Mouse (Mus musculus) CH12.LX (cell line): ENCODE data around the gene Cept1. TPM values are rescaled to one million over a fixed set of nuclear protein-coding genes. Genes with fewer than 3 reads are reported as not detected.

Experiments used
- DNase-seq: peaks from one replicate; pipeline ENCODE4 v3.0.0-alpha.2; 2013; ENCODE audit errors: extremely low read depth
- H3K27ac ChIP-seq: 2 replicates; pipeline ENCODE4 v1.5.1; 2012; ENCODE audit warnings: low read depth, mild to moderate bottlenecking, control low read depth, moderate library complexity; ENCODE audit not compliant: insufficient read depth
- H3K27me3 ChIP-seq: replicated peaks from 2 replicates; pipeline ENCODE3; 2012; ENCODE audit warnings: inconsistent platforms
- H3K36me3 ChIP-seq, 2 experiments: replicated peaks in 1 of 2; 2 replicates each; pipeline versions ENCODE3 to v1.6.1; 2012; ENCODE audit warnings: inconsistent platforms in 1 of 2, low read length in 1 of 2, mild to moderate bottlenecking in 1 of 2, mixed read lengths in 1 of 2, moderate library complexity in 1 of 2; ENCODE audit not compliant: control insufficient read depth in 1 of 2, insufficient read depth in 1 of 2
- H3K4me1 ChIP-seq, 2 experiments: 2 replicates each; pipeline ENCODE4 v1.6.1; 2012; ENCODE audit warnings: inconsistent platforms in 1 of 2, moderate library complexity in 1 of 2; ENCODE audit not compliant: insufficient read depth in 2 of 2, control insufficient read depth in 1 of 2
- H3K4me2 ChIP-seq: 2 replicates; pipeline ENCODE4 v1.6.1; 2012; ENCODE audit warnings: low read depth, mild to moderate bottlenecking, control low read depth; ENCODE audit not compliant: poor library complexity, insufficient read depth, severe bottlenecking
- H3K4me3 ChIP-seq, 3 experiments: fragments of 150-350 bp in 1 of 3; sonication (generic) in 1 of 3; replicated peaks in 1 of 3; 2 replicates each; pipeline versions ENCODE3 to v1.5.1; 2011 to 2012; ENCODE audit warnings: low read depth in 2 of 3, low read length in 2 of 3, mild to moderate bottlenecking in 2 of 3, moderate library complexity in 2 of 3, control low read depth in 1 of 3, improper control_type of control experiment in 1 of 3, inconsistent platforms in 1 of 3, mixed read lengths in 1 of 3; ENCODE audit not compliant: poor library complexity in 1 of 3
- H3K79me2 ChIP-seq: replicated peaks from 2 replicates; pipeline ENCODE4 v1.6.1; 2012; ENCODE audit warnings: mild to moderate bottlenecking, moderate library complexity; ENCODE audit not compliant: control insufficient read depth, poor library complexity, insufficient read depth, severe bottlenecking; ENCODE audit errors: extremely low read depth
- H3K9ac ChIP-seq: 2 replicates; pipeline ENCODE4 v1.6.1; 2012; ENCODE audit warnings: low read depth, mild to moderate bottlenecking, control low read depth, moderate library complexity; ENCODE audit not compliant: insufficient read depth
- H3K9me3 ChIP-seq: replicated peaks from 2 replicates; pipeline ENCODE3; 2012; ENCODE audit warnings: low read length, inconsistent platforms, mixed read lengths
- BHLHE40 ChIP-seq: IDR thresholded peaks from 2 replicates; pipeline ENCODE4 v1.6.1; 2011; ENCODE audit warnings: mild to moderate bottlenecking, low read depth, low read length, improper control_type of control experiment
- CHD2 ChIP-seq: IDR thresholded peaks from 2 replicates; pipeline ENCODE4 v1.6.1; 2011; ENCODE audit warnings: low read length, improper control_type of control experiment
- CTCF ChIP-seq, 2 experiments: IDR thresholded peaks in 1 of 2; conservative IDR thresholded peaks in 1 of 2; 2 replicates each; pipeline ENCODE4 v1.5.1; 2011 to 2012; ENCODE audit warnings: low read depth in 2 of 2, low read length in 2 of 2, improper control_type of control experiment in 1 of 2, inconsistent platforms in 1 of 2, mild to moderate bottlenecking in 1 of 2, moderate library complexity in 1 of 2
- ELF1 ChIP-seq: IDR thresholded peaks from 2 replicates; pipeline ENCODE4 v1.6.1; 2014; ENCODE audit warnings: low read depth, mild to moderate bottlenecking, inconsistent platforms, low read length, improper control_type of control experiment
- ETS1 ChIP-seq: conservative IDR thresholded peaks from 2 replicates; pipeline ENCODE4 v1.6.1; 2012; ENCODE audit warnings: low read depth, mild to moderate bottlenecking, inconsistent platforms, low read length, improper control_type of control experiment, moderate library complexity
- HCFC1 ChIP-seq: IDR thresholded peaks from 2 replicates; pipeline ENCODE4 v1.6.1; 2012; ENCODE audit warnings: low read depth, mild to moderate bottlenecking, inconsistent platforms, low read length, improper control_type of control experiment
- IRF4 ChIP-seq: IDR thresholded peaks from 2 replicates; pipeline ENCODE4 v1.6.1; 2014; ENCODE audit warnings: low read depth, mild to moderate bottlenecking, inconsistent platforms, low read length, improper control_type of control experiment
- MAX ChIP-seq: IDR thresholded peaks from 2 replicates; pipeline ENCODE4 v1.6.1; 2011; ENCODE audit warnings: low read length, improper control_type of control experiment
- MXI1 ChIP-seq: IDR thresholded peaks from 2 replicates; pipeline ENCODE4 v1.6.1; 2011; ENCODE audit warnings: mild to moderate bottlenecking, low read depth, low read length, improper control_type of control experiment
- MYC ChIP-seq: IDR thresholded peaks from 2 replicates; pipeline ENCODE4 v1.6.1; 2011; ENCODE audit warnings: low read depth, mild to moderate bottlenecking, improper control_type of control experiment, low read length
- POLR2AphosphoS2 ChIP-seq: IDR thresholded peaks from 2 replicates; pipeline ENCODE4 v1.6.1; 2011; ENCODE audit warnings: low read depth, low read length, improper control_type of control experiment
- RCOR1 ChIP-seq: conservative IDR thresholded peaks from 2 replicates; pipeline ENCODE4 v1.6.1; 2012; ENCODE audit warnings: low read depth, mild to moderate bottlenecking, inconsistent platforms, low read length, improper control_type of control experiment
- TBP ChIP-seq: conservative IDR thresholded peaks from 2 replicates; pipeline ENCODE4 v1.6.1; 2011; ENCODE audit warnings: low read depth, low read length, improper control_type of control experiment
- TCF12 ChIP-seq: IDR thresholded peaks from 2 replicates; pipeline ENCODE4 v1.6.1; 2014; ENCODE audit warnings: low read depth, mild to moderate bottlenecking, inconsistent platforms, low read length, improper control_type of control experiment
- ZKSCAN1 ChIP-seq: IDR thresholded peaks from 2 replicates; pipeline ENCODE4 v1.6.1; 2012; ENCODE audit warnings: low read depth, inconsistent platforms, low read length, improper control_type of control experiment, borderline replicate concordance
- ZNF384 ChIP-seq: IDR thresholded peaks from 2 replicates; pipeline ENCODE4 v1.6.1; 2012; ENCODE audit warnings: low read depth, low read length, improper control_type of control experiment, inconsistent platforms
- dilution Hi-C: fragments of 300-500 bp; cut with MboI; formaldehyde crosslinking; loops from 2 replicates; pipeline ENCODE4 v1.14.3; 2020; ENCODE audit warnings: low sequenced_read_pairs; ENCODE audit not compliant: extremely low pct_unique_long_range_greater_than_20kb, extremely low pct_ligation_motif_present
- in situ Hi-C: fragments of 300-500 bp; cut with MboI; formaldehyde crosslinking; loops from 3 replicates; pipeline ENCODE4 v1.14.3; 2019; ENCODE audit warnings: low sequenced_read_pairs, low pct_ligation_motif_present, low pct_unique_long_range_greater_than_20kb, mixed read lengths
- polyA plus RNA-seq: library from polyadenylated mRNA; unstranded; fragments of >175 nt; gene quantifications from 2 replicates; pipeline ENCODE4 v1.2.1, GENCODE M21; 2012; ENCODE audit warnings: low read depth; ENCODE audit not compliant: insufficient read length
- total RNA-seq, 2 experiments: library from RNA; depleted of rRNA; stranded (reverse); fragments of 300-350 nt in 1 of 2; fragments of >200 nt in 1 of 2; gene quantifications; 2 replicates each; pipeline ENCODE4 v1.2.3; 2012 to 2014

The Cept1 gene
- total and polyA plus RNA-seq, 3 experiments, result 27.7 to 73.8 (median 32.7) TPM

GRCm38 (mm10) chr3:106452616-106453015 lies 95.0 kb downstream of the Cept1 start:
- Histone ChIP-seq H3K36me3 (no peaks in the 10 kb centered on the region), H3K27me3 (peaks cover 2% of the 10 kb centered on the region), H3K79me2 (no peaks in the 10 kb centered on the region), H3K27ac (no peak overlapping the region), H3K9me3 (no peaks in the 10 kb centered on the region), H3K9ac (no peak overlapping the region), H3K4me2 (no peak overlapping the region), H3K4me3 (no peak overlapping the region), H3K4me1 (peaks cover 0 to 13% of the 10 kb centered on the region in 2 experiments; a peak in 2 of 4 replicates)
- no peak for DNase-seq
- dilution Hi-C loops (no loop called here), in situ Hi-C loops (loop anchor here (5.0 kb wide), 1 partner anchor 460 kb away; no protein-coding TSS in a partner anchor)
- TF ChIP-seq CHD2 (no peak), ETS1 (no peak), BHLHE40 (no peak), TCF12 (no peak), MXI1 (no peak), HCFC1 (no peak), ZKSCAN1 (no peak), ELF1 (no peak), ZNF384 (no peak), MYC (no peak), RCOR1 (no peak), TBP (no peak), POLR2AphosphoS2 (no peak), IRF4 (no peak), CTCF (conservative IDR thresholded peaks at IDR 0.05 in 1 of 2, IDR thresholded peaks at IDR 0.05 in 1 of 2; ENCODE audit: low read depth in 2 of 2, low read length in 2 of 2) (no peak), MAX (no peak)

Other genes with a start within 250 kb of the Cept1 start
- gene Chil6, start 141.6 kb downstream of the Cept1 start, total RNA-seq (2012; rRNA removed), result not detected in 2 replicates
- not detected in 2 replicates for gene Chil6, start 141.6 kb downstream of the Cept1 start, total RNA-seq (2014; rRNA removed)
- gene Chil6, start 141.6 kb downstream of the Cept1 start, polyA plus RNA-seq, result not detected in 2 replicates
- 23.5 and 30.4 TPM in 2 replicates for gene Dennd2d, start 65.4 kb downstream of the Cept1 start, total RNA-seq (2012; rRNA removed)
- 39.3 and 39.8 TPM in 2 replicates for gene Dennd2d, start 65.4 kb downstream of the Cept1 start, total RNA-seq (2014; rRNA removed)
- 37.7 and 38.2 TPM in 2 replicates for gene Dennd2d, start 65.4 kb downstream of the Cept1 start, polyA plus RNA-seq
- gene Dram2, start within 50 bp of the Cept1 start, total RNA-seq (2012; rRNA removed), result 19.3 and 20.3 TPM in 2 replicates
- gene Dram2, start within 50 bp of the Cept1 start, total RNA-seq (2014; rRNA removed), result 54.9 and 62.4 TPM in 2 replicates
- gene Dram2, start within 50 bp of the Cept1 start, polyA plus RNA-seq, result 42.8 and 51.2 TPM in 2 replicates
- gene Lrif1, start 137.2 kb upstream of the Cept1 start, total RNA-seq (2012; rRNA removed), result 11.2 and 11.5 TPM in 2 replicates
- gene Lrif1, start 137.2 kb upstream of the Cept1 start, total RNA-seq (2014; rRNA removed), result 38.1 and 42.1 TPM in 2 replicates
- gene Lrif1, start 137.2 kb upstream of the Cept1 start, polyA plus RNA-seq, result 25.6 and 30.4 TPM in 2 replicates
- gene Cd53, start 242.3 kb upstream of the Cept1 start, total RNA-seq (2012; rRNA removed), result 82.1 and 82.5 TPM in 2 replicates
- gene Cd53, start 242.3 kb upstream of the Cept1 start, total RNA-seq (2014; rRNA removed), result 450 and 467 TPM in 2 replicates
- 169 and 196 TPM in 2 replicates for gene Cd53, start 242.3 kb upstream of the Cept1 start, polyA plus RNA-seq